Mouse (Mus musculus) frontal cortex, postnatal 14 days (tissue): Measurements from ENCODE around the gene Kif26b.

Source experiments
- DNase-seq, 2 experiments: peaks; one replicate each; pipeline ENCODE4 v3.0.0; 2022; ENCODE audit warnings: low spot score in 2 of 2

Gene Kif26b

GRCm38 (mm10) chr1:178661556-178661955 is 132.6 kb downstream of the Kif26b start:
- DNase-seq = no peak

GRCm38 (mm10) chr1:178663539-178663938 is 134.6 kb downstream of the Kif26b start:
- no peak for DNase-seq

DNA sequence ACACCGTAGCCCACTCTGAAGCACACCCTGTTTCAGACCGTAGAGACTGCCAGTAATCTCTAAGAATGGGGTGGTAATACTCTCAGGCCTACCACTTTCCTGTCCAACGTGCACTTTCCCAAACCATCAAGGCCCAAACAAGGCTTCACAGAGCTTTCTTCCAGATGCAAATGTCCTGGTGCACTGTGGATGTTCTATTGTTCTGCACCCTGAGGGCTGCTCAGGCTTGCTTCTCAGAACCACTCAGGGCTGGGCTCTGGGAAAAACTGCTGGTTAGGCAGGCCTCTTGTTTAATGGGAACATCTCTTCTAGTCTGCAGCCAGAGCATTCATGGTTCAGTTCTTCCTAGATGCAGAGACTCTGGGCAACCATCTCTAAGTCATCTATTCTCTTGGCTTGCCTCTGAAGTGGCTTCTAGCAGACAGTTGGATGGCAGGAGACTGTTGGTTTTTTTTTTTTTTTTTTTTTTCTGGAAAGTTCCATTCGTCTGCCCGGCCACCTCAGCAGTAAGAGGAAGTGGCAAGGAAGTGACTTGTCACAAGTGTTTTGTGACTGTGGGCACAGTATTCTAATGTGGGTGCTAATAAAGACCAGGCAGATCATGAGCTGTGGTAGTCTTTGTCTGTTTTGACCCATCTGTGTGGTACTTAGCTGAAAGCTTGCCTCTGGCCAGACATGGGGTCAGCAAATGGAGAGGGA is 135.5 kb downstream of the Kif26b start:
- no peak for DNase-seq

- no peak for DNase-seq
Measured at GRCm38 (mm10) chr1:178666524-178666923, 137.6 kb downstream of the Kif26b start.

- DNase-seq = no peak
Measured at GRCm38 (mm10) chr1:178667808-178668207, 138.9 kb downstream of the Kif26b start.

GRCm38 (mm10) chr1:178668907-178669306 is 140.0 kb downstream of the Kif26b start:
- DNase-seq = no peak

- DNase-seq = no peak
Measured at GRCm38 (mm10) chr1:178673051-178673450, 144.1 kb downstream of the Kif26b start.

DNA sequence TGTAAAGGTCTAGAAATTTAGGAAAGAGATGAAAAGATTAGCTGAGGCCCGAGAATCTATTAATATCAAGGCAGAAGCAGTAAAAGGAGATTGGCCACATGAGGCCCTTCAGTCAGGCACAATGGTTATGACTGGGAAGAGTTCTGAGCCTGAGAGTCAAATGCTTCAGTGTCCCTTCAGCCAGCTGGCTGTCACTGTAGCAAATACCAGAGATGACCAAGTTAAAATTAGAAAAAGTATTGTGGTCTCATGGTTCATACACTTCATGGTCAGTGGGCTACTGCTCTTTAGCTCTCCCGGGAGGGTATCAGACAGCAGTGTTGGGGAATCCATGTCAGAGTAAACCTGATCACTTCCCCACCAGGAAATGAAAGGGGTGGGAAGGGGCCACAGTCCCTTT is 144.6 kb downstream of the Kif26b start:
- DNase-seq = no peak

- no peak for DNase-seq
Measured at GRCm38 (mm10) chr1:178675542-178676252, 146.8 kb downstream of the Kif26b start.

DNA sequence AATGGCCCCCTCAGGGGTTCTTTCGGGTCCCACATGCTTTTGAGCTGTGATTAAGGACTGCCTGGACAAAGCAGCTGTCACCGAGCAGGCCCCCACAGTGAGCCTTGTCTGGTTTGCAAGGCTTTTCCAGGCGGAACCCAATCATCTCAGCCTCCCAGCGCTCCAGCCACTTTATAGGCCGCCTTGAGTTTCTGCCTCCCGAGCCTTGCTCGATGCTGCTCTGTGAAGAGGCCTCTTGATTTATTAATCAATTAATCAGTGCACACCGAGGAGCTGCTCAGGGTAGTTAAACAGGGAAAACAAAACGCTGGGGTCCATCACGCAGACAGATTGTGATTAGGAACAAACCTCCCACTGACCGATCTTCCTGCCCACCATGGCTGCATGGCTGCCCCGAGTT is 148.2 kb downstream of the Kif26b start:
- DNase-seq = no peak

GRCm38 (mm10) chr1:178677630-178678221 is 148.8 kb downstream of the Kif26b start:
- no peak for DNase-seq

DNA sequence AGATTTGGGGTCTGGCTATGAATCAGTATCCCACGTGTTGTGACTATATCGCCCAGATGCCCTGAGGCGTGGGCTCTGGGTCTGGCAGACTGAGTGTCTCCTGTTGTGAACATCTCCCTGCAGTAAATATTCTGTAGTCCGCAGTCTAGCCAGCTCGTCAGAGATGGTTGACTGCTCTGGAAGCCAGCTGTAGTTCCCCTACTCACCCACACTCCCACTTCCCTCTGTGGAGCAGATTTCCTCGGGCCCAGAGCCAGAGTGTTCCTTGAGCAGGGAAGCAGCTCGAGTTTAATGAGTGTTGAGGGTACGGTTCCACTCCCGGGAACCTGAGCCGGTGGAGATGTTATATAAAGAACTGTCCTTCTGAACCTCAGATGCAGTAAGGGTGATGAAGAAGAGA is 154.7 kb downstream of the Kif26b start:
- DNase-seq = peak in 1 of 2 experiments; percentile 37

DNA sequence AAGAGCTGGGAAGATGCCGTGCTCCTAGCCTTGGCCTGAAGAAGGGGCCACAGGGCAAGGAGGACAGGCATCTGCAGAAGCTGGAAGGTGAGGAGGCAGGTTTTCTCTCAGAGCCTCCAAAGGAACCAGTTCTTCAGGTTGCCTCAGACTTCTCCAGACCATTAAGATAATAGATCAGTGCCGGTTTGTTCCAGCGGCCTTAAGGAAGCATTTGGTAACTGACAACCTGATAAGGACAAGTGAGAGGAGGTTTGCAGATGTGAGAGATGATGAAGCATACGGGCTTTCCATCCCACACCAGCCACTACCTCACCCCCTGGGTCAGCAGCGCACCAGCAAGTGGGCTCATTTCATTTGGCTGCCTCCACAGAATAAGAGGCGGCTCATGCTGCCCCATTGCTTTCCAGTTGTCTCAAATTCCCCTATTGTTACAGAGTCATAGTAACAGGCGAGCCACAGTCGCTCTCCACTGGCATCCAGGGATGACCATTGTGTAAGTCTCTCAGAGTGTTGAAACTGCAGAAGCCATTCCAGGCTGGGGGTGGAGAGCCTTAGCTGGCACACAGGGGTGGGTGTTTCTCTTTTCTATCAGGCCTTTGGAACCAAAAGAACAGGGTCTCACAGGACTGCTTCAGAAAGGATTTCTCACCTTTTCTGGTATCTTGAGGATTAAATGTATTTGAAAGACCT is 156.2 kb downstream of the Kif26b start:
- no peak for DNase-seq

- no peak for DNase-seq
Measured at GRCm38 (mm10) chr1:178686881-178687280, 158.0 kb downstream of the Kif26b start.

DNA sequence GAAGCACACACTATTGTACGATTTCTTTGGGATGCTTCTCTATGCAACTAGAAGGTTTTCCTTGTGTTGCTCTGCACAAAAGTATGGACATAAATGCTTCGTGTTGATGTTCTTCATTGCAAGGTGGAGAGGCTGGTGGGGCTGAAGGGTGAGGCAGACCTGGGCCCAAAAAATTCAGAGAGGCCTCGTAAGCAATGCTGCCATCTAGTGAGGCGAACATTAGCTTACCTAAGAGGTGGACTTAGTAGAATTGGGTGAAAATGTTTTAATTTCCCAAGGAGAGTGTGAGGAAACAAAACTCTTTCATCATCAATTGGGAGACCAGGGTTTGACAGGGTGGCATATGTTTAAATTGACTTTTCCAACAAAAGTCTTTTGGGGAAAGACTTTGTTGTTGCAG is 160.6 kb downstream of the Kif26b start:
- DNase-seq = no peak

DNA sequence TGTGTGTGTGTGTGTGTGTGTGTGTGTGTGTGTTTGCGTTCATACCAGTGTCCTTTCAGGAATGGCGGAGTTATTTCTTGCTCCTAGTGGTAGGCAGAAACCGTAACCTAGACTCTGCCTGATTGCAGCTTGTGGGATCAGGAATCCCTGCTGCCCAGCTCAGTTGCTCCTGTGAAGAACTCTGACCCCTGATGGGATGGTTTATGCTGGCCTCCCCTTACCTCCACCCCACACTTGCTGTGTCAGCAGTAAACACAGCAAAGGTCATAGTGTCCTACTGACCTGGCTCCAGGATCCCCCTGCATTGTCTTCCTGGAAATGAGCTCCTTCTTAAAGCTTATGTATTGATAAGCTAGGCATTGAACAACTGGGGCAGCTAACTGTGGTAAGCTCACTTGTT is 162.8 kb downstream of the Kif26b start:
- no peak for DNase-seq

- DNase-seq = no peak
Measured at GRCm38 (mm10) chr1:178700102-178700501, 171.2 kb downstream of the Kif26b start.

GRCm38 (mm10) chr1:178703496-178703895 is 174.6 kb downstream of the Kif26b start:
- no peak for DNase-seq

- no peak for DNase-seq
Measured at GRCm38 (mm10) chr1:178707925-178708351, 179.0 kb downstream of the Kif26b start.

- no peak for DNase-seq
Measured at GRCm38 (mm10) chr1:178708356-178708755, 179.4 kb downstream of the Kif26b start.

- DNase-seq = no peak
Measured at GRCm38 (mm10) chr1:178712189-178712873, 183.4 kb downstream of the Kif26b start.

GRCm38 (mm10) chr1:178714209-178714608 is 185.3 kb downstream of the Kif26b start:
- DNase-seq = no peak
